In genomic region chr3:135854298-135854984, GRCm38 (mm10) we compare ENCODE assay signal across 12 mouse cellular contexts. TPM values are rescaled to one million over a fixed set of nuclear protein-coding genes. Genes with fewer than 3 reads are reported as not detected.
DNase-seq lines count a peak whose midpoint lies in the region; ATAC-seq and TF ChIP-seq lines count a peak whose summit lies in the region.
"Had no signal": no experiment of that assay in that cellular context is flagged by ENCODE, and none has a peak within 500 bp of the region (broad histone marks: within the 10 kb centered on the region; RNA-seq: fewer than 3 reads in every experiment).

No protein-coding gene starts in this region.

- H3K9ac ChIP-seq in embryonic facial prominence, embryonic 11.5 days (replicated peaks; ENCODE audit: low read length), result no peak overlapping the region
- no peak overlapping the region for H3K9ac ChIP-seq in lung, embryonic 15.5 days
- H3K9ac ChIP-seq in lung, postnatal 0 days (replicated peaks; ENCODE audit: low read depth), result no peak overlapping the region
- H3K9ac ChIP-seq: limb, embryonic 13.5 days had no signal

- peak; percentile 41; the same call in 1 of the 2 replicates for ATAC-seq in embryonic facial prominence, embryonic 11.5 days (replicated peaks; ENCODE audit: insufficient number of reproducible peaks, low FRiP score, low TSS enrichment, low read depth)
- ATAC-seq in lung, embryonic 15.5 days (ENCODE audit: borderline replicate concordance, extremely low read depth, low FRiP score, low TSS enrichment), result peak; percentile 59; the same call in 1 of the 2 replicates
- ATAC-seq in lung, postnatal 0 days, result no peak
- ATAC-seq in monocyte, adult 5-6 weeks (replicated peaks; ENCODE audit: insufficient number of reproducible peaks, low FRiP score, low TSS enrichment, poor library complexity, severe bottlenecking), result 0 out of 2 replicates have a peak, but pooled peaks have one; percentile 5
- ATAC-seq: activated CD4-positive, CD25-positive, alpha-beta regulatory T cell, adult 4 months had no signal

- no peaks in the 10 kb centered on the region for H3K36me3 ChIP-seq in embryonic facial prominence, embryonic 11.5 days (replicated peaks; ENCODE audit: control insufficient read depth, insufficient read depth, low read depth, low read length)
- H3K36me3 ChIP-seq in embryonic facial prominence, embryonic 10.5 days (replicated peaks), result no peaks in the 10 kb centered on the region
- H3K36me3 ChIP-seq in lung, embryonic 15.5 days, result no peaks in the 10 kb centered on the region
- no peaks in the 10 kb centered on the region for H3K36me3 ChIP-seq in lung, postnatal 0 days (ENCODE audit: insufficient read depth, low read length)
- H3K36me3 ChIP-seq: forebrain, embryonic 10.5 days; limb, embryonic 13.5 days had no signal

- 80% methylated on average over 14 of the region's 14 CpGs for WGBS in embryonic facial prominence, embryonic 11.5 days
- 83% methylated on average over 14 of the region's 14 CpGs for WGBS in embryonic facial prominence, embryonic 10.5 days
- 72% methylated on average over 14 of the region's 14 CpGs for WGBS in lung, embryonic 15.5 days
- 73% methylated on average over 14 of the region's 14 CpGs for WGBS in lung, postnatal 0 days

- no peaks in the 10 kb centered on the region for H3K27me3 ChIP-seq in embryonic facial prominence, embryonic 11.5 days (ENCODE audit: control insufficient read depth, insufficient read depth, low read length)
- no peaks in the 10 kb centered on the region for H3K27me3 ChIP-seq in embryonic facial prominence, embryonic 10.5 days (replicated peaks; ENCODE audit: low read depth, poor library complexity, severe bottlenecking)
- no peaks in the 10 kb centered on the region for H3K27me3 ChIP-seq in lung, embryonic 15.5 days
- H3K27me3 ChIP-seq in lung, postnatal 0 days (replicated peaks; ENCODE audit: insufficient read depth, low read length), result no peaks in the 10 kb centered on the region
- H3K27me3 ChIP-seq: limb, embryonic 13.5 days had no signal

- H3K4me2 ChIP-seq in embryonic facial prominence, embryonic 11.5 days (ENCODE audit: low read depth, low read length), result no peak overlapping the region
- no peak overlapping the region for H3K4me2 ChIP-seq in lung, embryonic 15.5 days
- H3K4me2 ChIP-seq in lung, postnatal 0 days (replicated peaks; ENCODE audit: low read depth, low read length), result no peak overlapping the region
- H3K4me2 ChIP-seq: limb, embryonic 13.5 days had no signal

- no peaks in the 10 kb centered on the region for H3K9me3 ChIP-seq in embryonic facial prominence, embryonic 11.5 days (replicated peaks; ENCODE audit: control insufficient read depth, low read length)
- no peaks in the 10 kb centered on the region for H3K9me3 ChIP-seq in embryonic facial prominence, embryonic 10.5 days
- H3K9me3 ChIP-seq in lung, embryonic 15.5 days, result no peaks in the 10 kb centered on the region
- H3K9me3 ChIP-seq in lung, postnatal 0 days (ENCODE audit: low read length), result no peaks in the 10 kb centered on the region
- H3K9me3 ChIP-seq: forebrain, embryonic 10.5 days; limb, embryonic 13.5 days; megakaryocyte, embryonic 14.5 days had no signal

- H3K27ac ChIP-seq in embryonic facial prominence, embryonic 11.5 days (replicated peaks; ENCODE audit: low read depth, low read length), result no peak overlapping the region
- no peak overlapping the region for H3K27ac ChIP-seq in embryonic facial prominence, embryonic 10.5 days (replicated peaks)
- H3K27ac ChIP-seq in lung, embryonic 15.5 days, result no peak overlapping the region
- no peak overlapping the region for H3K27ac ChIP-seq in lung, postnatal 0 days (ENCODE audit: low read length)
- H3K27ac ChIP-seq: forebrain, embryonic 10.5 days; limb, embryonic 13.5 days had no signal

- DNase-seq in embryonic facial prominence, embryonic 11.5 days (ENCODE audit: low spot score), result no peak
- DNase-seq in embryonic facial prominence, embryonic 10.5 days (ENCODE audit: low spot score), result no peak
- DNase-seq in lung, postnatal 0 days (ENCODE audit: low spot score), result no peak
- peak; percentile 71 for DNase-seq in liver
- no peak for DNase-seq in embryo, embryonic 10.5 days (ENCODE audit: low spot score)
- DNase-seq in embryo, embryonic 9.5 days (ENCODE audit: extremely low spot score), result no peak

- no peak for TF ChIP-seq CTCF in lung, postnatal 0 days (IDR thresholded peaks at IDR 0.05)

- TF ChIP-seq EP300 in lung, postnatal 0 days (IDR thresholded peaks at IDR 0.05), result no peak

- no peak overlapping the region for H3K4me3 ChIP-seq in embryonic facial prominence, embryonic 11.5 days (ENCODE audit: low read depth, low read length)
- no peak overlapping the region for H3K4me3 ChIP-seq in embryonic facial prominence, embryonic 10.5 days
- no peak overlapping the region for H3K4me3 ChIP-seq in lung, embryonic 15.5 days
- no peak overlapping the region for H3K4me3 ChIP-seq in lung, postnatal 0 days (ENCODE audit: low read depth, low read length)
- H3K4me3 ChIP-seq: forebrain, embryonic 10.5 days; limb, embryonic 13.5 days; megakaryocyte, embryonic 14.5 days had no signal

- H3K4me1 ChIP-seq in embryonic facial prominence, embryonic 11.5 days (ENCODE audit: control insufficient read depth, insufficient read depth, low read length), result no peaks in the 10 kb centered on the region
- H3K4me1 ChIP-seq in embryonic facial prominence, embryonic 10.5 days, result peaks cover 28% of the 10 kb centered on the region
- H3K4me1 ChIP-seq in lung, embryonic 15.5 days, result no peaks in the 10 kb centered on the region
- no peaks in the 10 kb centered on the region for H3K4me1 ChIP-seq in lung, postnatal 0 days (ENCODE audit: insufficient read depth, low read depth, low read length)

RNA-seq across cellular contexts. Expression of gene Slc39a8, which starts 29.4 kb away (rescaled TPM):
- polyA plus RNA-seq in embryonic facial prominence, embryonic 11.5 days (2014; fragmentation: Nextera tagmentation; extraction: Ambion mirVana), result 18.8 and 20.3 TPM in 2 replicates
- polyA plus RNA-seq in embryonic facial prominence, embryonic 10.5 days (2016; fragmentation: Nextera tagmentation; extraction: Ambion mirVana), result 15.5 and 16.9 TPM in 2 replicates
- 20.4 and 23.9 TPM in 2 replicates for polyA plus RNA-seq in lung, embryonic 15.5 days (2015; fragmentation: Nextera tagmentation; extraction: Ambion mirVana)
- 57.4 and 93.5 TPM in 2 replicates for polyA plus RNA-seq in lung, postnatal 0 days (2015; fragmentation: Nextera tagmentation; extraction: Ambion mirVana)
- total RNA-seq in monocyte, adult 5-6 weeks (2017), result 0.87 to 1.8 TPM in 2 of 3 replicates, not detected in the other
